Mouse (Mus musculus) cerebellum, postnatal 14 days (tissue): ENCODE results near the gene Capn8.
"Not testable (repeated sequence)": the region's sequence is repeated elsewhere in the genome, so short reads cannot be mapped to it uniquely, and the experiment has no call there.

Experiments
- DNase-seq, 2 experiments: peaks; one replicate each; pipeline ENCODE4 v3.0.0; 2021; ENCODE audit warnings: mixed read lengths in 2 of 2

The Capn8 gene

GRCm38 (mm10) chr1:182618200-182618947 is 53.6 kb downstream of the Capn8 start:
- DNase-seq, result peak in 1 of 2 experiments; percentile 54

- DNase-seq, result no peak
These were observed 55.7 kb downstream of the Capn8 start for GRCm38 (mm10) chr1:182620470-182620869.

GRCm38 (mm10) chr1:182621256-182621655 is 56.4 kb downstream of the Capn8 start:
- DNase-seq, result no peak

- DNase-seq, result peak in 1 of 2 experiments; percentile 42
These were observed 61.4 kb downstream of the Capn8 start for GRCm38 (mm10) chr1:182626197-182626596.

GRCm38 (mm10) chr1:182629228-182629627 is 64.4 kb downstream of the Capn8 start:
- no peak for DNase-seq

GRCm38 (mm10) chr1:182633712-182634294 is 69.0 kb downstream of the Capn8 start:
- DNase-seq, result no peak

GRCm38 (mm10) chr1:182639016-182639415 is 74.2 kb downstream of the Capn8 start:
- DNase-seq, result no peak

GRCm38 (mm10) chr1:182639456-182639855 is 74.6 kb downstream of the Capn8 start:
- DNase-seq, result no peak

GRCm38 (mm10) chr1:182640094-182640493 is 75.3 kb downstream of the Capn8 start:
- DNase-seq, result no peak

GRCm38 (mm10) chr1:182642779-182643178 is 78.0 kb downstream of the Capn8 start:
- DNase-seq, result peak; percentile 40 to 49

- not testable (repeated sequence) for DNase-seq
These were observed 79.6 kb downstream of the Capn8 start for GRCm38 (mm10) chr1:182644418-182644817.

GRCm38 (mm10) chr1:182645211-182645668 is 80.4 kb downstream of the Capn8 start:
- DNase-seq, result no peak

- DNase-seq, result no peak
These were observed 82.0 kb downstream of the Capn8 start for GRCm38 (mm10) chr1:182646796-182647195.

- DNase-seq, result peak; percentile 79 to 84
These were observed 93.0 kb downstream of the Capn8 start for GRCm38 (mm10) chr1:182657760-182658159.

- no peak for DNase-seq
These were observed 95.6 kb downstream of the Capn8 start for GRCm38 (mm10) chr1:182660365-182660764.

- DNase-seq, result peak; percentile 22 to 25
These were observed 98.9 kb downstream of the Capn8 start for GRCm38 (mm10) chr1:182663671-182664070.

GRCm38 (mm10) chr1:182664841-182665240 is 100.0 kb downstream of the Capn8 start:
- DNase-seq, result no peak

GRCm38 (mm10) chr1:182667281-182667680 is 102.5 kb downstream of the Capn8 start:
- DNase-seq, result no peak

- DNase-seq, result no peak
These were observed 104.9 kb downstream of the Capn8 start for GRCm38 (mm10) chr1:182669741-182670140.

- DNase-seq, result no peak
These were observed 105.9 kb downstream of the Capn8 start for GRCm38 (mm10) chr1:182670563-182671342.

GRCm38 (mm10) chr1:182671343-182671624 is 106.5 kb downstream of the Capn8 start:
- DNase-seq, result no peak

- DNase-seq, result peak; percentile 35 to 48
These were observed 110.5 kb downstream of the Capn8 start for GRCm38 (mm10) chr1:182675346-182675745.

GRCm38 (mm10) chr1:182678151-182678550 is 113.3 kb downstream of the Capn8 start:
- no peak for DNase-seq

- DNase-seq, result no peak
These were observed 114.4 kb downstream of the Capn8 start for GRCm38 (mm10) chr1:182679169-182679568.
